Mouse (Mus musculus) cerebellum, adult 8-10 months (tissue): ENCODE data around the gene Cbln4.

Source experiments
- DNase-seq: peaks from one replicate; pipeline ENCODE4 v3.0.0; 2022

Gene Cbln4

GRCm38 (mm10) chr2:172043235-172043610 is at the start of gene Cbln4:
Cbln4 (minus strand) TSS chr2:172043466.
- DNase-seq, result no peak

GRCm38 (mm10) chr2:172078596-172078995 is 35.3 kb upstream of the Cbln4 start:
- DNase-seq, result no peak

- DNase-seq, result no peak
Observed at GRCm38 (mm10) chr2:172076295-172076694, 33.0 kb upstream of the Cbln4 start.

- DNase-seq, result no peak
Observed at GRCm38 (mm10) chr2:172062876-172063275, 19.6 kb upstream of the Cbln4 start.

GRCm38 (mm10) chr2:172059747-172060146 is 16.5 kb upstream of the Cbln4 start:
- DNase-seq, result no peak

- no peak for DNase-seq
Observed at GRCm38 (mm10) chr2:172058936-172059665, 15.8 kb upstream of the Cbln4 start.

- no peak for DNase-seq
Observed at GRCm38 (mm10) chr2:172046002-172046401, 2.7 kb upstream of the Cbln4 start.

- no peak for DNase-seq
Observed at GRCm38 (mm10) chr2:172042607-172043234, 545 bp downstream of the Cbln4 start.

- no peak for DNase-seq
Observed at GRCm38 (mm10) chr2:172042125-172042524, 1.1 kb downstream of the Cbln4 start.

- no peak for DNase-seq
Observed at GRCm38 (mm10) chr2:172040859-172041258, 2.4 kb downstream of the Cbln4 start.

- no peak for DNase-seq
Observed at GRCm38 (mm10) chr2:172039601-172040000, 3.7 kb downstream of the Cbln4 start.

- DNase-seq, result no peak
Observed at GRCm38 (mm10) chr2:172034281-172034680, 9.0 kb downstream of the Cbln4 start.

GRCm38 (mm10) chr2:172025459-172026130 is 17.7 kb downstream of the Cbln4 start:
- no peak for DNase-seq

GRCm38 (mm10) chr2:172006726-172007125 is 36.5 kb downstream of the Cbln4 start:
- DNase-seq, result no peak

GRCm38 (mm10) chr2:172005970-172006369 is 37.3 kb downstream of the Cbln4 start:
- DNase-seq, result no peak

GRCm38 (mm10) chr2:172004029-172004984 is 39.0 kb downstream of the Cbln4 start:
- DNase-seq, result no peak

GRCm38 (mm10) chr2:171996979-171997686 is 46.1 kb downstream of the Cbln4 start:
- DNase-seq, result no peak

GRCm38 (mm10) chr2:171994861-171995260 is 48.4 kb downstream of the Cbln4 start:
- DNase-seq, result no peak

GRCm38 (mm10) chr2:171994240-171994639 is 49.0 kb downstream of the Cbln4 start:
- DNase-seq, result no peak

GRCm38 (mm10) chr2:171986686-171987085 is 56.6 kb downstream of the Cbln4 start:
- no peak for DNase-seq
